In genomic region chr7:109993157-109993959, GRCm38 (mm10) we compare ENCODE assay signal across 8 mouse cellular contexts. TPM values are rescaled to one million over a fixed set of nuclear protein-coding genes. Genes with fewer than 3 reads are reported as not detected.
A peak's percentile ranks its signal among the peaks of the same experiment; 100 is the strongest.
DNase-seq lines count a peak whose midpoint lies in the region; ATAC-seq and TF ChIP-seq lines count a peak whose summit lies in the region.

No protein-coding gene starts in this region.

- peaks cover 3 to 8% of the 10 kb centered on the region in 2 experiments; a peak in 3 of 4 replicates for H3K4me1 ChIP-seq in MEL (ENCODE audit: control insufficient read depth in 1 of 2, insufficient read depth in 2 of 2, low read length in 2 of 2)
- no peaks in the 10 kb centered on the region for H3K4me1 ChIP-seq in forebrain, postnatal 0 days (ENCODE audit: insufficient read depth)
- H3K4me1 ChIP-seq in intestine, embryonic 14.5 days (replicated peaks; ENCODE audit: control insufficient read depth, insufficient read depth, low read length) = no peaks in the 10 kb centered on the region
- no peaks in the 10 kb centered on the region for H3K4me1 ChIP-seq in midbrain, embryonic 15.5 days

- no peaks in the 10 kb centered on the region; a peak in 1 of 4 replicates for H3K27me3 ChIP-seq in MEL (ENCODE audit: control insufficient read depth in 1 of 2, insufficient read depth in 2 of 2, low read length in 2 of 2)
- no peaks in the 10 kb centered on the region for H3K27me3 ChIP-seq in forebrain, postnatal 0 days (ENCODE audit: insufficient read depth, low read length)
- H3K27me3 ChIP-seq in intestine, embryonic 14.5 days (replicated peaks; ENCODE audit: control insufficient read depth, insufficient read depth, low read length) = no peaks in the 10 kb centered on the region
- H3K27me3 ChIP-seq in midbrain, embryonic 15.5 days (replicated peaks) = no peaks in the 10 kb centered on the region

- TF ChIP-seq POLR2A in MEL (IDR thresholded peaks at IDR 0.05; ENCODE audit: control insufficient read depth in 1 of 2, insufficient read depth in 1 of 2, low read depth in 1 of 2, low read length in 2 of 2, poor library complexity in 1 of 2) = no peak

- DNase-seq in cerebellum, adult 18-20 months = peak; percentile 33 to 39
- no peak for DNase-seq in cerebellum, adult 11-12 months
- DNase-seq in MEL (ENCODE audit: low read depth, low spot score) = peak; percentile 44
- DNase-seq in forebrain, postnatal 0 days = no peak
- peak; percentile 53 for DNase-seq in intestine, embryonic 14.5 days (ENCODE audit: low spot score)
- DNase-seq in lung, postnatal 14 days = peak; percentile 66
- no peak for DNase-seq in thymus, postnatal 25 days

- H3K9me3 ChIP-seq in MEL (replicated peaks; ENCODE audit: insufficient read depth, low read length) = no peaks in the 10 kb centered on the region
- no peaks in the 10 kb centered on the region for H3K9me3 ChIP-seq in forebrain, postnatal 0 days (ENCODE audit: low read length)
- no peaks in the 10 kb centered on the region for H3K9me3 ChIP-seq in intestine, embryonic 14.5 days (ENCODE audit: control insufficient read depth, low read length)
- no peaks in the 10 kb centered on the region for H3K9me3 ChIP-seq in midbrain, embryonic 15.5 days

- no peaks in the 10 kb centered on the region for H3K79me2 ChIP-seq in MEL (ENCODE audit: control insufficient read depth, insufficient read depth, low read length, poor library complexity)

- H3K4me3 ChIP-seq in MEL (ENCODE audit: control insufficient read depth in 1 of 2, insufficient read depth in 1 of 2, low read depth in 2 of 2, low read length in 2 of 2) = no peak overlapping the region
- H3K4me3 ChIP-seq in forebrain, postnatal 0 days (ENCODE audit: low read depth, low read length) = no peak overlapping the region
- no peak overlapping the region for H3K4me3 ChIP-seq in intestine, embryonic 14.5 days (ENCODE audit: low read depth, low read length)
- H3K4me3 ChIP-seq in midbrain, embryonic 15.5 days = no peak overlapping the region

- no peak overlapping the region for H3K9ac ChIP-seq in MEL (ENCODE audit: control insufficient read depth, low read depth, low read length, poor library complexity, severe bottlenecking)
- no peak overlapping the region for H3K9ac ChIP-seq in forebrain, postnatal 0 days
- no peak overlapping the region for H3K9ac ChIP-seq in intestine, embryonic 14.5 days (ENCODE audit: low read length)
- H3K9ac ChIP-seq in midbrain, embryonic 15.5 days = no peak overlapping the region

- no peak overlapping the region for H3K4me2 ChIP-seq in forebrain, postnatal 0 days (ENCODE audit: low read depth)
- H3K4me2 ChIP-seq in intestine, embryonic 14.5 days (ENCODE audit: low read length) = no peak overlapping the region
- H3K4me2 ChIP-seq in midbrain, embryonic 15.5 days = no peak overlapping the region

- 42% methylated on average over 2 of the region's 2 CpGs for WGBS in forebrain, postnatal 0 days
- WGBS in intestine, embryonic 14.5 days = 60% methylated on average over 2 of the region's 2 CpGs
- 54% methylated on average over 2 of the region's 2 CpGs for WGBS in midbrain, embryonic 15.5 days

- H3K36me3 ChIP-seq in MEL (ENCODE audit: control insufficient read depth in 1 of 2, insufficient read depth in 2 of 2, low read length in 2 of 2) = peaks cover 0 to 2% of the 10 kb centered on the region in 2 experiments; a peak in 1 of 4 replicates
- H3K36me3 ChIP-seq in forebrain, postnatal 0 days (ENCODE audit: insufficient read depth) = no peaks in the 10 kb centered on the region
- H3K36me3 ChIP-seq in intestine, embryonic 14.5 days (ENCODE audit: control insufficient read depth, insufficient read depth, low read length) = no peaks in the 10 kb centered on the region
- H3K36me3 ChIP-seq in midbrain, embryonic 15.5 days (replicated peaks) = no peaks in the 10 kb centered on the region

- no peak for TF ChIP-seq CTCF in MEL (IDR thresholded peaks at IDR 0.05 in 2 of 3, conservative IDR thresholded peaks at IDR 0.05 in 1 of 3; ENCODE audit: control insufficient read depth in 1 of 3, insufficient read depth in 1 of 3, low read depth in 2 of 3, low read length in 3 of 3, poor library complexity in 1 of 3, severe bottlenecking in 1 of 3)
- TF ChIP-seq CTCF in forebrain, postnatal 0 days (IDR thresholded peaks at IDR 0.05; ENCODE audit: low read depth) = no peak

- no peak for TF ChIP-seq EP300 in MEL (IDR thresholded peaks at IDR 0.05; ENCODE audit: low read depth in 1 of 2, low read length in 2 of 2)

- no peak overlapping the region for H3K27ac ChIP-seq in MEL (ENCODE audit: control insufficient read depth, low read depth, low read length)
- H3K27ac ChIP-seq in forebrain, postnatal 0 days (ENCODE audit: low read depth, low read length) = no peak overlapping the region
- 0 out of 2 replicates have a peak overlapping the region, but pooled peaks have one; percentile 33 for H3K27ac ChIP-seq in intestine, embryonic 14.5 days (ENCODE audit: low read depth)
- H3K27ac ChIP-seq in midbrain, embryonic 15.5 days = no peak overlapping the region

- peak; percentile 27; the same call in 1 of the 2 replicates for ATAC-seq in forebrain, postnatal 0 days
- no peak for ATAC-seq in intestine, embryonic 14.5 days (replicated peaks; ENCODE audit: low FRiP score, low TSS enrichment, low read depth)
- ATAC-seq in midbrain, embryonic 15.5 days (replicated peaks) = no peak

- no peak for TF ChIP-seq RAD21 in MEL (IDR thresholded peaks at IDR 0.05; ENCODE audit: low read depth, low read length)

TF ChIP-seq in MEL, 35 proteins besides CTCF, POLR2A, EP300 and RAD21:
- no peak for TF ChIP-seq NRF1 (IDR thresholded peaks at IDR 0.05; ENCODE audit: insufficient read depth, low read depth, low read length, poor library complexity, severe bottlenecking)
- TF ChIP-seq ZC3H11A (IDR thresholded peaks at IDR 0.05; ENCODE audit: low read depth, low read length) = no peak
- TF ChIP-seq TCF12 (IDR thresholded peaks at IDR 0.05; ENCODE audit: low read depth, low read length) = no peak
- TF ChIP-seq JUND (IDR thresholded peaks at IDR 0.05; ENCODE audit: low read depth, low read length) = peak; percentile 77
TF ChIP-seq in MEL: peak in this region for 1.

RNA-seq across cellular contexts. Expression of gene Tmem41b, which starts 6.6 kb away (rescaled TPM):
- 80.6 and 86.9 TPM in 2 replicates for total RNA-seq in MEL (2012; rRNA removed)
- polyA plus RNA-seq in MEL (2012; ENCODE audit: insufficient read depth in 1 of 2, insufficient read length in 2 of 2, low read depth in 1 of 2, low replicate concordance in 2 of 2, missing spikeins in 1 of 2) = 10 to 100 TPM in 1 of 2 experiments, not detected in 1; 45.9 TPM
- 48.6 and 63.2 TPM in 2 replicates for total RNA-seq in forebrain, postnatal 0 days (2014; rRNA removed)
- 38.6 and 46.4 TPM in 2 replicates for polyA plus RNA-seq in forebrain, postnatal 0 days (2015; fragmentation: Nextera tagmentation; extraction: Ambion mirVana)
- 61.9 and 62.1 TPM in 2 replicates for polyA plus RNA-seq in intestine, embryonic 14.5 days (2014; fragmentation: Nextera tagmentation; extraction: Ambion mirVana)
- polyA plus RNA-seq in midbrain, embryonic 15.5 days (2015; fragmentation: Nextera tagmentation; extraction: Ambion mirVana) = 58.1 and 63.1 TPM in 2 replicates

RNA-seq across cellular contexts. Expression of gene Ipo7, which starts 24.7 kb away (rescaled TPM):
- 139 and 145 TPM in 2 replicates for total RNA-seq in MEL (2012; rRNA removed)
- 100 to 1,000 TPM; 111 to 172 TPM for polyA plus RNA-seq in MEL (2012; ENCODE audit: insufficient read depth in 1 of 2, insufficient read length in 2 of 2, low read depth in 1 of 2, low replicate concordance in 2 of 2, missing spikeins in 1 of 2)
- total RNA-seq in forebrain, postnatal 0 days (2014; rRNA removed) = 88.0 and 97.9 TPM in 2 replicates
- polyA plus RNA-seq in forebrain, postnatal 0 days (2015; fragmentation: Nextera tagmentation; extraction: Ambion mirVana) = 21.7 and 26.5 TPM in 2 replicates
- 18.5 and 20.8 TPM in 2 replicates for polyA plus RNA-seq in intestine, embryonic 14.5 days (2014; fragmentation: Nextera tagmentation; extraction: Ambion mirVana)
- polyA plus RNA-seq in midbrain, embryonic 15.5 days (2015; fragmentation: Nextera tagmentation; extraction: Ambion mirVana) = 40.3 and 43.1 TPM in 2 replicates

RNA-seq across cellular contexts. Expression of gene Dennd5a, which starts 33.1 kb away (rescaled TPM):
- total RNA-seq in MEL (2012; rRNA removed) = 33.1 and 40.5 TPM in 2 replicates
- 10 to 100 TPM; 64.4 to 78.8 TPM for polyA plus RNA-seq in MEL (2012; ENCODE audit: insufficient read depth in 1 of 2, insufficient read length in 2 of 2, low read depth in 1 of 2, low replicate concordance in 2 of 2, missing spikeins in 1 of 2)
- total RNA-seq in forebrain, postnatal 0 days (2014; rRNA removed) = 144 and 156 TPM in 2 replicates
- polyA plus RNA-seq in forebrain, postnatal 0 days (2015; fragmentation: Nextera tagmentation; extraction: Ambion mirVana) = 24.0 and 28.0 TPM in 2 replicates
- 42.6 and 46.6 TPM in 2 replicates for polyA plus RNA-seq in intestine, embryonic 14.5 days (2014; fragmentation: Nextera tagmentation; extraction: Ambion mirVana)
- polyA plus RNA-seq in midbrain, embryonic 15.5 days (2015; fragmentation: Nextera tagmentation; extraction: Ambion mirVana) = 41.7 and 46.2 TPM in 2 replicates

Comparison
In these comparisons a context has a peak if more than half of its experiments do, and no peak if none do; other contexts are left out.
1. DNase-seq: peak in cerebellum, adult 18-20 months (2 of 2), MEL (single experiment), intestine, embryonic 14.5 days (single experiment) and lung, postnatal 14 days (single experiment); none in cerebellum, adult 11-12 months (single experiment), forebrain, postnatal 0 days (single experiment) and thymus, postnatal 25 days (single experiment).